Mouse (Mus musculus) kidney, embryonic 14.5 days (tissue): Measurements from ENCODE around the gene Notch1. TPM values are rescaled to one million over a fixed set of nuclear protein-coding genes. Genes with fewer than 3 reads are reported as not detected.
A peak's percentile ranks its signal among the peaks of the same experiment; 100 is the strongest.

Experiments
- ATAC-seq: fragments of 200-750 bp; cut with Nextera tagmentation; 2 replicates; pipeline ENCODE4 v1.8.0; 2017; ENCODE audit warnings: moderate number of reproducible peaks, mild to moderate bottlenecking, moderate TSS enrichment, moderate library complexity; ENCODE audit not compliant: low FRiP score, low TSS enrichment
- H3K27ac ChIP-seq: fragments of 300-500 bp; sonication (generic); 2 replicates; pipeline ENCODE4 v1.5.1; 2014; ENCODE audit warnings: low read depth, mild to moderate bottlenecking, low read length, moderate library complexity, mixed read lengths
- H3K27me3 ChIP-seq: fragments of 300-500 bp; sonication (generic); 2 replicates; pipeline ENCODE4 v1.6.1; 2014; ENCODE audit warnings: mild to moderate bottlenecking, low read length; ENCODE audit not compliant: control insufficient read depth, insufficient read depth
- H3K36me3 ChIP-seq: fragments of 300-500 bp; sonication (generic); 2 replicates; pipeline ENCODE4 v1.6.1; 2014; ENCODE audit warnings: low read length, mixed read lengths; ENCODE audit not compliant: control insufficient read depth, insufficient read depth
- H3K4me1 ChIP-seq: fragments of 300-500 bp; sonication (generic); 2 replicates; pipeline ENCODE4 v1.6.1; 2014; ENCODE audit warnings: low read length, mixed read lengths; ENCODE audit not compliant: control insufficient read depth, insufficient read depth
- H3K4me2 ChIP-seq: fragments of 300-500 bp; sonication (generic); replicated peaks from 2 replicates; pipeline ENCODE4 v1.6.1; 2014; ENCODE audit warnings: low read depth, mild to moderate bottlenecking, low read length
- H3K4me3 ChIP-seq: fragments of 300-500 bp; sonication (generic); 2 replicates; pipeline ENCODE4 v1.5.1; 2014; ENCODE audit warnings: mild to moderate bottlenecking, low read length
- H3K9ac ChIP-seq: fragments of 300-500 bp; sonication (generic); 2 replicates; pipeline ENCODE4 v1.6.1; 2014; ENCODE audit warnings: low read depth, mild to moderate bottlenecking, low read length, moderate library complexity
- H3K9me3 ChIP-seq: fragments of 300-500 bp; sonication (generic); 2 replicates; pipeline ENCODE4 v1.6.1; 2016; ENCODE audit warnings: low read length; ENCODE audit not compliant: control insufficient read depth
- WGBS: fragments of 180-500 bp; shearing (Covaris S2); extraction: QIAGEN DNeasy Blood & Tissue Kit; methylation state at CpG from one replicate; pipeline ENCODE4 v1.1.7; 2014; 5-methylcytosine and 5-hydroxymethylcytosine counted together
- polyA plus RNA-seq: library from polyadenylated mRNA; unstranded; fragments of >200 nt; fragmentation: Nextera tagmentation; extraction: Ambion mirVana; gene quantifications from 2 replicates; pipeline ENCODE4 v1.2.1, GENCODE M21; 2014

Gene Notch1
- polyA plus RNA-seq, 1 experiment from 2014 or later, result 45.1 TPM

DNA sequence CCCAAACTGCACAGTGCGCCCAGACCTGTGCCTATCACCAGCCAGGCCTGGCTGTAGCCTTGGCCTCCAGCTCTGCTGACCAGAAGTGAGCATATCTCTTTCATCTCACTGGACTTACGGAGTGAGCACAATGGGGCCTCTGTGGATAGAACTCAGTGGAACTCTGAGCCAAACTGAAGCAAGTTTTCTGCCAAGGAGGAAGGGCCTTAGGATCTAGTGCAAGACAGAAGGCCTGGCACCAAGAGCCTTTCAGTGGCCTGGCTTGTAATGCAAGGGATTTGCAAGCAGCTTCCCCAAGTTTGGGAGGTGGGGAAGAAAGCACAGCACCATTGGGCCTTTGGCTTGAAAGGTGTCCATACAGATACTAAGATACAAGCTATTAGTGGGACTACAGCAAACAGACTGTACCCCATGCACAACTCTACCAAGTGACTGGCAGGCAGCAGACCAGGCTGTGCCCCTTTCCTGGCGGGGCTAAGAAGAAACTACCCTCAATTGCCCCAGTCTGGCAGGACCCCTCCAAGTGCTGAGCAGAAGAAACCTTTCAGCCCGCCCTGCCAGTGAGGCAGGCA is 16.4 kb downstream of the Notch1 start:
- Histone ChIP-seq H3K4me2 (peak overlapping the region; percentile 87), H3K9ac (peak overlapping the region; percentile 13; the same call in 1 of the 2 replicates)

DNA sequence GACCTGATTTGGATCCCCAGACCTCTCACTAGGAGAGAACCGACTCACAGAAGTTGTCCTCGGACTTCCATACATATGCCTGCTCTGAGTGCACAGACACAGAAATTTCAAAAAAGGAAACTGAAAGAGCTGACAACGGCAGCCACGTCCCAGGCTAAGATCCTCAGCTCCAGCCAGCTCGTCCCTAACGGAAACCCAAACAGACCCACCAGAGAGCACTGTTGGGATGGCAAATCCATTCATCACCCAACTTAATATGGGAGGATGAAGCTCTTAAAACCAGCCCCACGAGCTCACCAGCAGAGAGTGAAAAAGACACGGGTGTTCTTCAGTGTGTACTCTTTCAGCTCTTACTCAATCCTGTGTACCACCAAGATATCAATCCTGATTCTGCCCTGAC is 17.8 kb downstream of the Notch1 start:
- H3K27ac ChIP-seq, result no peak overlapping the region; the same call in 1 of the 2 replicates
- no peaks in the 10 kb centered on the region for H3K27me3 ChIP-seq
- no peak overlapping the region for H3K4me2 ChIP-seq

More for the DNA sequence above, 16.4 kb downstream of the Notch1 start:
- Histone ChIP-seq H3K4me3 (peak overlapping the region; percentile 90; the same call in 1 of the 2 replicates), H3K9me3 (no peaks in the 10 kb centered on the region), H3K36me3 (peaks cover 5% of the 10 kb centered on the region), H3K27me3 (no peaks in the 10 kb centered on the region), H3K4me1 (peaks cover 62% of the 10 kb centered on the region), H3K27ac (peak overlapping the region; percentile 78; the same call in 1 of the 2 replicates)
- WGBS, result 43% methylated on average over 4 of the region's 4 CpGs
- no peak for ATAC-seq

DNA sequence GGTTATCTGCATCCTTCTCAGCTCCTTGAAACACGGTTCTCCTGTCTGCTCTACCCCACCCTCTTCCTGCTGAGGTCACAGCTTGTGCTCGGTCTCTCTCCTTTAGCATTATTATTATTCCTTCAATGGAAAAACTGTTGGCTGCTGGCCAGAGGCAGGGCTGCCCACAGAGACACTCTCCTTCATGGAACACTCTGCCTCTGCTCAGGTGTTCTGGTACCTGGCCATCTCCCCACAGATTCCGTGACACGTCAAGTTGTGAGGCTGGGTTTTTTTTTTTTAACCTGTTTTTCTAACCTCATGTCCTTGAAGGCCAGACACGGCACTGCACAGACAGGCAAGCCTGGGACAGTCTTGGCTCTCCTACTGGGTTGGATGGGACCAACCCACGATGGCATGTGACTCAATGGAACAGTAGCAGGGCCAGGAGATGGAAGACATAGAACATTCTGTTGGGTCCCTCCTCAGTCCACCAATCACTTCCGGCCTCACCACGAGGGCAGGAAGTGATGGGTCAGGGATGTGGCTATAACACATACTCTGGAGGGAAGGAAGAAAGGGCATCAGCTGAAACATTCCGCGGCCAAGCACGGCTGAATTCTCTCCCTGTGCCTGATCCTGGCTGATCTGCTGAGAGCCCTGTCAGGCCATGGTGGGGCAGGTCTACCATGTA is 18.5 kb downstream of the Notch1 start:
- no peak overlapping the region for H3K4me3 ChIP-seq
- 65% methylated on average over 11 of the region's 11 CpGs for WGBS
- no peak overlapping the region for H3K4me2 ChIP-seq
- H3K27ac ChIP-seq, result no peak overlapping the region; the same call in 1 of the 2 replicates
- H3K9me3 ChIP-seq, result no peaks in the 10 kb centered on the region
- peaks cover 5% of the 10 kb centered on the region for H3K36me3 ChIP-seq
- no peak overlapping the region; the same call in 1 of the 2 replicates for H3K9ac ChIP-seq
- ATAC-seq, result no peak
- peaks cover 76% of the 10 kb centered on the region for H3K4me1 ChIP-seq
- H3K27me3 ChIP-seq, result no peaks in the 10 kb centered on the region

More for the DNA sequence above, 17.8 kb downstream of the Notch1 start:
- ATAC-seq, result no peak
- Histone ChIP-seq H3K4me1 (peaks cover 69% of the 10 kb centered on the region), H3K9ac (no peak overlapping the region), H3K4me3 (no peak overlapping the region), H3K36me3 (peaks cover 5% of the 10 kb centered on the region), H3K9me3 (no peaks in the 10 kb centered on the region)
- WGBS, result 66% methylated on average over 8 of the region's 8 CpGs

DNA sequence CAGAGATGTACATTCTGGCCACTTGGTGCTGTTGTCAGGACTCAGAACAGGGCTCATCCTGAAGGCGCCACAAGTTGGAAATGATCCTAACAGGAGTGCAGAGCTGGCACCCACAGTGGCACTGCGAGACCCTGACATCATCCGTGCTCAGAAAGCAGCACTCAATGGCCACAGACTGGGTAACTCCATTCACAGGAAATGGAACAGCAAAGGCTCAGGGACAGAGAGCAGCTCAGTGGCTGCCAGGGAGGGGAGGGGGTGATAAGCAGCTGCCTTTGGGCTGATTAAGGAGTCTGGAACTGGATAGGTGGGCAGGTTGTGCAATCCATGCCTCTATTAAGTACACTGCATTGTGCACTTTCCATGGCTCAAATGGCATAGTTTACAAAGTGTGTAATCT is 20.0 kb downstream of the Notch1 start:
- H3K9ac ChIP-seq, result no peak overlapping the region
- no peaks in the 10 kb centered on the region for H3K27me3 ChIP-seq
- H3K27ac ChIP-seq, result no peak overlapping the region
- no peak overlapping the region for H3K4me3 ChIP-seq
- H3K36me3 ChIP-seq, result peaks cover 5% of the 10 kb centered on the region
- no peaks in the 10 kb centered on the region for H3K9me3 ChIP-seq
- H3K4me1 ChIP-seq, result peaks cover 85% of the 10 kb centered on the region
- WGBS, result 87% methylated on average over 3 of the region's 3 CpGs
- H3K4me2 ChIP-seq, result no peak overlapping the region
- no peak for ATAC-seq

DNA sequence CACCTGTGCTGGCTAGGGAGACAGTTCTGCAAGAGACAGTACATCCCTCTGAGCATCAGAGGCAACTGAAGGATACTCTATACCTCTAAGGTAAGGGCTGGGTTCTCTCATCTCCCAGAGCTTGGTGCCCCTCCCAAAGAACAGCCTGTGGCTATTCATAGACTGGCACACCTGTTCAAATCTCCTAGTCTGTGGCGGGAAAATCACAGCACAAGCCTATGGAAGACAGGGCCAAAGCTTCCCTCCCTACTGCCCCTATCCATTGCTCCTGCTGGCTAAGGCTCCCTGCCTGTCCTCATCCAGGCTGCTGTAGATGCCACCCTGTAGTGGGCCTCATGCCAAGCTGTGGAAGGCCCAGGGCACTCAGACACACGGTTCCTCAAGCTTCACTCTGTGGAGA is 20.8 kb downstream of the Notch1 start:
- Histone ChIP-seq H3K36me3 (peaks cover 2% of the 10 kb centered on the region), H3K4me3 (no peak overlapping the region), H3K27me3 (no peaks in the 10 kb centered on the region), H3K4me2 (no peak overlapping the region), H3K9me3 (no peaks in the 10 kb centered on the region), H3K27ac (no peak overlapping the region), H3K9ac (no peak overlapping the region), H3K4me1 (peaks cover 85% of the 10 kb centered on the region)
- no peak for ATAC-seq
- WGBS, result 78% methylated on average over 2 of the region's 2 CpGs

DNA sequence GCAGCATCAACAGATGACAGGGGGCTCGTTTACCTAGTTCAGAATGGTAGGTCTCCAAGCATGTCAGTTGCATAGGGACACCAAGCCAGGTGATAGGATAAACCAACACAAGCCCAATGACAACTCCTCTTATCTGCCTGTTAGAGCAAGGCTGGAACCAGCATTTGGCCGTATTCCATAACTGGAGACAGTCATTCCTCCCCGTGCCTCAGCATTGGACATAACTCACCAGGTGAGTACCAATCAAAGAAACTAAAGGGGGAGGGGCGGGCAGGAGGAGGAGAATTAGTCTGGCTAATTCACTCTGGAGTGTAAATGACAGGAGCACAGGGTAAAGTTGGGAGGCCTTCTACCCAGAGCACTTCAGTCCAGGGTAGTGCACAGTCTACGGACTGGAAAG is 21.5 kb downstream of the Notch1 start:
- no peak overlapping the region for H3K4me3 ChIP-seq
- peak overlapping the region; percentile 82; the same call in 1 of the 2 replicates for H3K27ac ChIP-seq
- no peak overlapping the region for H3K4me2 ChIP-seq
- no peaks in the 10 kb centered on the region for H3K27me3 ChIP-seq
- H3K36me3 ChIP-seq, result peaks cover 2% of the 10 kb centered on the region
- ATAC-seq, result no peak
- peaks cover 85% of the 10 kb centered on the region for H3K4me1 ChIP-seq
- WGBS, result 57% methylated on average over 5 of the region's 5 CpGs
- no peak overlapping the region for H3K9ac ChIP-seq
- H3K9me3 ChIP-seq, result no peaks in the 10 kb centered on the region

DNA sequence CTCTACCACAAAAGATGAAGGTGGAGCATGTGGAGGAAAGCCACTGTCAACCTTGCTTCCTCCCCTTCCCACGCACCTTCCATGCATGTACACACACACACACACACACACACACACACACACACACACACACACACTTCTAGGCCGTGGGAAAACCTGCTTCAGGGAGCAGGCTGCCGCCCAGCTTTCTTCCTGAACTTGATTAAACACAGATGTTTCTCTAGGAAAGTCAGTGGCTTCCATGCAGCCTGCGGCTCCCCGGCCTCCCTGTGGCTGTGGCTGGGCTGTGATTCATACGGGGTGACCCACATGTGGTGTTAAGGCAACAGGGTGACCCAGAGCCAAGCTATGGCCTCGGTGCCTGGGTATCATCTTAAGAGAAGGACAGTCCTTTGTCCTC is 22.1 kb downstream of the Notch1 start:
- H3K36me3 ChIP-seq, result peaks cover 2% of the 10 kb centered on the region
- H3K27me3 ChIP-seq, result no peaks in the 10 kb centered on the region
- H3K9ac ChIP-seq, result no peak overlapping the region
- no peaks in the 10 kb centered on the region for H3K9me3 ChIP-seq
- no peak overlapping the region; the same call in 1 of the 2 replicates for H3K4me2 ChIP-seq
- peak overlapping the region; percentile 82; the same call in 1 of the 2 replicates for H3K27ac ChIP-seq
- no peak for ATAC-seq
- 28% methylated on average over 7 of the region's 7 CpGs for WGBS
- peaks cover 85% of the 10 kb centered on the region for H3K4me1 ChIP-seq
- H3K4me3 ChIP-seq, result no peak overlapping the region

DNA sequence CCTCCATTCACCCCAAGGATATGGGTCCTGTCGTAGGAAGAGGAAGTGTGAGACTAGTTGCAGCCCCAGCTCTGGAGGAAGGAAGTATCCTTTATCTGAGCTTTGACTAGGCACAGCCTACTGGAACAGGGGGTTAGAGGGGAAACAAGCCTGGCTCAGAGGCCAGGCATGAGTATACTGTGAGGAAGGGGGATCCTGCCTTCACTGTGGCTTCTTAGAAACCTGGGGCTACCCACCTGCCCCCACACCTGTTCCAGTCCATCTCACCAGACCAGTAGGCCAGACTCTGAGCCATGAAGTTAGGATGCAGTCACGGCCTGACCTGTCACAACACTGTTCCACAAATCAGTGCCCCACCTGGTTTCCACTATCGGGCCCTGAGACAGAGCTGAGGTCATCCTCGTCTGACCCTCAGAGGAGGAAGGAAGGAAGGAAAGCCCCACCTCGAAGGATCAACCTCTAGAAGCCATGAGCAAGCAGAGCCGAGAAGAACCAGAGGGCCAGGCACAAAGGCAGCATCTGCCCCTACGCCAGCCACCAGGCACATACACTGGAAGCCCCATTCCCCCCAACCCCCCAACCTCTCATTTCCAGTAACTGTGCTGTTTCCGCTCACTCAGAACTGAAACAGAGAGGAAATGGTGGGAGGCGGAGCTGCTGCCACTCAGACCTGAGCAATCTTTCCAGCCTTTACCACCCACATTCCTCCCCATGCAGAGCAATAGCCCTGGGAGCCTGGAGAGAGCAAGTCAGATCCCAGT is 23.3 kb downstream of the Notch1 start:
- H3K27ac ChIP-seq, result peak overlapping the region; percentile 82
- peaks cover 85% of the 10 kb centered on the region for H3K4me1 ChIP-seq
- H3K27me3 ChIP-seq, result no peaks in the 10 kb centered on the region
- peak overlapping the region; percentile 19; the same call in 1 of the 2 replicates for H3K9ac ChIP-seq
- WGBS, result 13% methylated on average over 9 of the region's 9 CpGs
- 0 out of 2 replicates have a peak, but pooled peaks have one; percentile 3 for ATAC-seq
- no peaks in the 10 kb centered on the region for H3K9me3 ChIP-seq
- no peaks in the 10 kb centered on the region; the same call in 1 of the 2 replicates for H3K36me3 ChIP-seq
- H3K4me2 ChIP-seq, result peak overlapping the region; percentile 9; the same call in 1 of the 2 replicates
- no peak overlapping the region for H3K4me3 ChIP-seq
